Mouse (Mus musculus): ENCODE measurements around the gene Pus7l.

GRCm38 (mm10) chr15:94543409-94544051 lies at the start of gene Pus7l, which contains the start of gene Irak4:
- peak; percentile 74; the same call in 1 of the 2 replicates for TF ChIP-seq MYC (IDR thresholded peaks at IDR 0.05; ENCODE audit: low read depth, low read length)
- TF ChIP-seq POLR2A (IDR thresholded peaks at IDR 0.05; ENCODE audit: control insufficient read depth in 1 of 2, insufficient read depth in 1 of 2, low read depth in 1 of 2, low read length in 2 of 2, poor library complexity in 1 of 2) = peak; percentile 93 to 96
- peak; percentile 87 for TF ChIP-seq ELF1 (IDR thresholded peaks at IDR 0.05; ENCODE audit: low read depth, low read length)
- TF ChIP-seq CTCF (IDR thresholded peaks at IDR 0.05 in 2 of 3, conservative IDR thresholded peaks at IDR 0.05 in 1 of 3; ENCODE audit: control insufficient read depth in 1 of 3, insufficient read depth in 1 of 3, low read depth in 2 of 3, low read length in 3 of 3, poor library complexity in 1 of 3, severe bottlenecking in 1 of 3) = no peak
- no peak for TF ChIP-seq TAL1 (IDR thresholded peaks at IDR 0.05; ENCODE audit: low read length)
- no peak; the same call in 1 of the 2 replicates for TF ChIP-seq MAZ (IDR thresholded peaks at IDR 0.05; ENCODE audit: low read depth, low read length)
- TF ChIP-seq EP300 (IDR thresholded peaks at IDR 0.05; ENCODE audit: low read depth in 1 of 2, low read length in 2 of 2) = no peak
- TF ChIP-seq ZMIZ1 (IDR thresholded peaks at IDR 0.05; ENCODE audit: low read depth, low read length) = peak; percentile 72
- TF ChIP-seq POLR2AphosphoS2 (IDR thresholded peaks at IDR 0.05; ENCODE audit: low read length) = peak; percentile 78

Measured in MEL (cell line).